Mouse (Mus musculus) midbrain, embryonic 14.5 days (tissue): ENCODE measurements around the gene Tcp11. TPM values are rescaled to one million over a fixed set of nuclear protein-coding genes. Genes with fewer than 3 reads are reported as not detected.

Source experiments
- ATAC-seq: fragments of 200-750 bp; cut with Nextera tagmentation; 2 replicates; pipeline ENCODE4 v1.8.0; 2017; ENCODE audit warnings: moderate number of reproducible peaks, moderate library complexity; ENCODE audit not compliant: low FRiP score, low TSS enrichment
- DNase-seq: peaks from one replicate; pipeline ENCODE4 v3.0.0-alpha.2; 2015
- H3K27ac ChIP-seq: fragments of 300-500 bp; sonication (generic); replicated peaks from 2 replicates; pipeline ENCODE4 v1.5.1; 2014; ENCODE audit warnings: mild to moderate bottlenecking, low read depth, low read length, moderate library complexity
- H3K27me3 ChIP-seq: fragments of 300-500 bp; sonication (generic); 2 replicates; pipeline ENCODE4 v1.6.1; 2014; ENCODE audit warnings: low read length, control low read depth, mixed read lengths; ENCODE audit not compliant: control insufficient read depth, insufficient read depth
- H3K36me3 ChIP-seq: fragments of 300-500 bp; sonication (generic); 2 replicates; pipeline ENCODE4 v1.6.1; 2014; ENCODE audit warnings: low read length, control low read depth; ENCODE audit not compliant: control insufficient read depth, insufficient read depth
- H3K4me1 ChIP-seq: fragments of 300-500 bp; sonication (generic); 2 replicates; pipeline ENCODE4 v1.6.1; 2014; ENCODE audit warnings: mild to moderate bottlenecking, antibody characterized with exemption, low read length, control low read depth; ENCODE audit not compliant: control insufficient read depth, insufficient read depth
- H3K4me2 ChIP-seq: fragments of 300-500 bp; sonication (generic); 2 replicates; pipeline ENCODE4 v1.6.1; 2014; ENCODE audit warnings: mild to moderate bottlenecking, low read length, moderate library complexity
- H3K4me3 ChIP-seq: fragments of 300-500 bp; sonication (generic); replicated peaks from 2 replicates; pipeline ENCODE4 v1.5.1; 2014; ENCODE audit warnings: low read depth, low read length
- H3K9ac ChIP-seq: fragments of 300-500 bp; sonication (generic); replicated peaks from 2 replicates; pipeline ENCODE4 v1.6.1; 2014; ENCODE audit warnings: mild to moderate bottlenecking, low read length, moderate library complexity
- H3K9me3 ChIP-seq: fragments of 300-500 bp; sonication (generic); 2 replicates; pipeline ENCODE4 v1.6.1; 2016; ENCODE audit warnings: low read length, control low read depth, mixed read lengths; ENCODE audit not compliant: control insufficient read depth
- WGBS: fragments of 180-500 bp; shearing (Covaris S2); extraction: QIAGEN DNeasy Blood & Tissue Kit; methylation state at CpG from one replicate; pipeline ENCODE4 v1.1.7; 2014; 5-methylcytosine and 5-hydroxymethylcytosine counted together
- polyA plus RNA-seq: library from polyadenylated mRNA; unstranded; fragments of >200 nt; fragmentation: Nextera tagmentation; extraction: Ambion mirVana; gene quantifications from 2 replicates; pipeline ENCODE4 v1.2.1, GENCODE M21; 2014

The Tcp11 gene
- polyA plus RNA-seq, 1 experiment from 2014 or later: 0.88 TPM

DNA sequence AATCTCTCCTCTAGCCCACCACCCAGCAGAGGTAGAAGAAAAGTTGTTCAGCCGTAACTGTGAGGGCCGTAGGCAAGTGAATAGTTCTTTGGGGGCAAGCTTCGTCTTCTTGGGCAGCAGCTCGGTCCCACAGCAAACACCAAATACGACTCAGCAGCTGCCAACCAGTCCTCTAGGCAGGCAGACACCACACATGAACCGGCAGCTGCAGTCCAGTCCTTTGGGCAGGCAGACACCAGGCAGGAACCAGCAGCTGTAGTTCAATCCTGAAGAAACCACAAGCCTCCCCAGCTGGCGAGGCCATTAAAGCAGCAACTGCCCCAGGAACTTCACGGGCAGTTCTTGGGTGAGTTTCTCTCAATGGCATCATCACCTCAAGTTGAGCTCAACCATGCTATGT is 31.8 kb upstream of the Tcp11 start:
- no peaks in the 10 kb centered on the region for H3K4me1 ChIP-seq
- 87% methylated on average over 8 of the region's 8 CpGs for WGBS
- no peak overlapping the region for H3K27ac ChIP-seq
- ATAC-seq (no peak), DNase-seq (no peak)
- H3K4me3 ChIP-seq: no peak overlapping the region
- no peak overlapping the region for H3K9ac ChIP-seq
- H3K9me3 ChIP-seq: no peaks in the 10 kb centered on the region
- no peaks in the 10 kb centered on the region for H3K36me3 ChIP-seq
- no peaks in the 10 kb centered on the region for H3K27me3 ChIP-seq
- no peak overlapping the region for H3K4me2 ChIP-seq

DNA sequence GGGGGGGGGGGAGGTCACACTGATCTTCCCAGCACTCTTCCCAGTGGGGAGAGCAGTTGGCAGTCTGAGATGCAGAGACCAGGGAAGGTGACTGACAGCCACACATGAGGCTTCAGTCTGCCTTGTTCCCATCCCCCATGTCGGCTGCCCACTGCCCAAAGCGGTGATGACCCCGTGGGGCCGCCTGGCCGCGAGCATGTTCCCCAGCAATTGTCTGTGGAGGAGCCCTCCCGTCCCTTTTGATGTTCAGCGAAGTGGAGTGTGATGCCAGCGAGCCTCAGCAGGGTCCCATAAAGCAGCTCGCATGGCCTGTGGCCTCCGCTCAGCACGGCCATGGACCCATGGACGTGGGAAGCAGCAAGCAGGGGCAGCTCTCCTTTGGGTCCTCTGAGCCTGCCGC is 26.8 kb upstream of the Tcp11 start:
- ATAC-seq (no peak), DNase-seq (no peak)
- Histone ChIP-seq H3K4me1 (peaks cover 1% of the 10 kb centered on the region; the same call in 1 of the 2 replicates), H3K36me3 (no peaks in the 10 kb centered on the region), H3K27ac (no peak overlapping the region), H3K9ac (0 out of 2 replicates have a peak overlapping the region, but pooled peaks have one; percentile 9), H3K27me3 (no peaks in the 10 kb centered on the region), H3K9me3 (no peaks in the 10 kb centered on the region), H3K4me2 (no peak overlapping the region), H3K4me3 (no peak overlapping the region)
- 8% methylated on average over 14 of the region's 14 CpGs for WGBS

DNA sequence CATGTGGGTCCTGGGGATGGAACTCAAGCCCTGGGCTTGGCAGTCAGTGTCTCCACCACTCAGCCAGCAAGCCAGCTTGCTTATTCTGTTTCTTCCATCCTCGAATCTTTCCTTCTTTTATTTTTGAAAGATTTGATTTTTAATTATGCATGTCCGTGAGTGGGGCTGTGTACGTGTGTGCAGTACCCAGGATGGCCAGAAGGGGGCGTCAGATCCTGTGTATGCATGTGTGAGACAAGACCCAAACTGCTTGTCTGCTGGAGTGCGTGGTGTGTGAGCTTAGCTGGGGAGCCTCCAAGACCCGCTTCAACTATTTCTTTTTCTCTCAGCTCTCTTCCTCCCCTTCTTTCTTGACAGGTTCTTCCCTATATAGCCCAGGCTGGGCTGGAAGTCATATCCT is 25.9 kb upstream of the Tcp11 start:
- Histone ChIP-seq H3K9me3 (no peaks in the 10 kb centered on the region), H3K27me3 (no peaks in the 10 kb centered on the region), H3K9ac (no peak overlapping the region), H3K4me1 (peaks cover 11% of the 10 kb centered on the region; the same call in 1 of the 2 replicates), H3K27ac (no peak overlapping the region), H3K36me3 (no peaks in the 10 kb centered on the region), H3K4me2 (no peak overlapping the region), H3K4me3 (no peak overlapping the region)
- ATAC-seq (no peak), DNase-seq (no peak)
- 84% methylated on average over 6 of the region's 6 CpGs for WGBS

DNA sequence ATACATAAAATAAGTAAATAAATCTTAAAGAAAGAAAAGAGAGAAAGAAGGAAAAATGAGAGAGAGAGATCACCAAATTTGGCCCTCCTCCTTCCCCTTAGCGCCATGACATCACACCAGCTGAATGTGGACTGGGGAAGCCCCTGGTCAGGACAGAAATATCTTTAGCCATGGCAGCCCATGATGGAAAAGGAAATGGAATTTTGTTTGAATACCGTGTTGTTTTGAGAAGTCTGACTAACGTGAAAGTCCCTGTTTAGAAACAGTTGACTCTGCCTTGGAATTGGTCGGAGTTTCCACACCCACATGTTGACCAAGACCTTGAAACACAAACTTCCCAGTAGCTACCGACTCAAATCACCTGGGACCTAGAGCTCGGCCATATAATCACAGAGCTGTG is 24.0 kb upstream of the Tcp11 start:
- ATAC-seq (no peak), DNase-seq (no peak)
- Histone ChIP-seq H3K4me3 (no peak overlapping the region), H3K4me2 (no peak overlapping the region), H3K27me3 (no peaks in the 10 kb centered on the region), H3K36me3 (no peaks in the 10 kb centered on the region), H3K9ac (no peak overlapping the region), H3K4me1 (peaks cover 12% of the 10 kb centered on the region; the same call in 1 of the 2 replicates), H3K9me3 (no peaks in the 10 kb centered on the region), H3K27ac (no peak overlapping the region)
- 93% methylated on average over 6 of the region's 6 CpGs for whole genome bisulfite sequencing

DNA sequence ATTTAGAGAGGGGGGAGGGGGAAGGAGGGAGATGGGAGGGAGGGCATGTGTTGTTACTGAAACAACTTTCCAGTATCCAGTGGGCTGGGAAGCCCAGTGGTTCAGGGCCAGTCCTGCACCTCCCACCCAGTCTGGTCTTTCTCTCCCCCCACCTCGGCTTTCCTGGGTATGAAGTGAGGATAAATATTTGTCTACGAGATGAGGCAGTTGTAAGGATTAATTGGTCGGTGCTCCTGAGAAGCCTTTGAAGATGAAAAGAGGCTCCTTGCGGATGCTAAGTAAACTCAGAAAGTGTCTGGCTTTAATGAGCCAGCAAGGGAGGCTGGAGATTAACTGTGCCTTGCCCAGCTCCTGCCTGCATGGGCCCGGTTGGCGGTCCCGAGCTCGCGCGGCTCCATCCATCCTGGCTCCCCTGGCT is 21.5 kb upstream of the Tcp11 start:
- DNase-seq (peak; percentile 65), ATAC-seq (no peak)
- H3K4me3 ChIP-seq: no peak overlapping the region
- H3K27ac ChIP-seq: peak overlapping the region; percentile 60
- no peaks in the 10 kb centered on the region for H3K27me3 ChIP-seq
- WGBS: 8% methylated on average over 10 of the region's 10 CpGs
- no peak overlapping the region for H3K9ac ChIP-seq
- no peaks in the 10 kb centered on the region for H3K36me3 ChIP-seq
- no peak overlapping the region for H3K4me2 ChIP-seq
- no peaks in the 10 kb centered on the region for H3K9me3 ChIP-seq
- peaks cover 12% of the 10 kb centered on the region; the same call in 1 of the 2 replicates for H3K4me1 ChIP-seq

DNA sequence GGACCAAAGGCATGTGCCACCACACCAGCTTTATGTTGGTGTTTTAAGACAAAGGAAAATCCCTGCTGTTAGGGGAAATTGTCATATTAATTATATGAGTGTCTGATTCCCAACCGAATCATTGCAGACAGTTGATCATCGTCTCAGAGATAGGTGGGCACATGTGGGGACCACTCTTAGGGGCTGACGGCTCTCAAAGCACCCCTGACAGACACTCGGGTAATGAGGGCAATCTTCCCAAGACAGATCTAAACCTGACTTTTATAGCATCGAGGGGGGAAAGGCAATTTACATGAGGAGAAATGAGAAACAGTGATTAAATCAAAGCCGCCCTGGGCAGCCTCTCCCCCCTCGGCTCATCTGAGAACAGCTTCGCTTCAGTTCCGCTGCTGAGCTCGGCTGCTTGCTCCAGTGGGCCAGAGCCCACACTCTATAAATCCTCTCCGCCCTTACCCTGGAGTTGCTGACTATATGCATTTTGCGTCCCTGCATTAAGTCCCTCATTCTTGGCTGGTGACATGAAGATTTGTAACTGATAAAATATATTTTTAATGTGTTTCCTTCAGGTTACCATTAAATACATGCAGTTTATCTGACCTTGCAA is 20.9 kb upstream of the Tcp11 start:
- Histone ChIP-seq H3K9ac (no peak overlapping the region), H3K27ac (peak overlapping the region; percentile 60), H3K36me3 (no peaks in the 10 kb centered on the region), H3K4me3 (no peak overlapping the region), H3K27me3 (no peaks in the 10 kb centered on the region), H3K4me2 (no peak overlapping the region), H3K4me1 (peaks cover 12% of the 10 kb centered on the region; the same call in 1 of the 2 replicates), H3K9me3 (no peaks in the 10 kb centered on the region)
- no peak for ATAC-seq
- peak; percentile 68 for DNase-seq
- 23% methylated on average over 12 of the region's 12 CpGs for WGBS

DNA sequence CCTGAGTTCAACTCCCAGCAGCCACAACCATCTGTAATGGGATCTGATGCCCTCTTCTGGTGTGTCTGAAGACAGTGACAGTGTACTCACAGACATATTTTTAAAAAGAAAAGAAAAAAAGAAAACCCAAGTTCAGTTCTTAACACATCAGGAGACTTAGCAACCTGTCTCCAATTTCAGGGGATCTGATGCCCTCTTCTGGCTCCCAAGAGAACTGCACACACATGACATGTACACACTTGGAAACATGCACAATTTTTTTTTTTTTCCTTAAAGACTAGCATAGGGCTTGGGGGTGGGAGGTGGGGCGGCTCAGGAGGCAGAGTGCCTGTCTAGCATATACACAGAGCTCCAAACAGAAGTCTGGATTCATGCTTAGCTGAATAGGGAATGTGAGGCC is 20.2 kb upstream of the Tcp11 start:
- Histone ChIP-seq H3K4me2 (no peak overlapping the region), H3K4me3 (no peak overlapping the region), H3K4me1 (peaks cover 12% of the 10 kb centered on the region; the same call in 1 of the 2 replicates), H3K27me3 (no peaks in the 10 kb centered on the region), H3K36me3 (no peaks in the 10 kb centered on the region), H3K27ac (peak overlapping the region; percentile 60; the same call in 1 of the 2 replicates), H3K9me3 (no peaks in the 10 kb centered on the region), H3K9ac (no peak overlapping the region)
- ATAC-seq (no peak), DNase-seq (no peak)
- 90% methylated on average over 1 of the region's 1 CpGs for WGBS

DNA sequence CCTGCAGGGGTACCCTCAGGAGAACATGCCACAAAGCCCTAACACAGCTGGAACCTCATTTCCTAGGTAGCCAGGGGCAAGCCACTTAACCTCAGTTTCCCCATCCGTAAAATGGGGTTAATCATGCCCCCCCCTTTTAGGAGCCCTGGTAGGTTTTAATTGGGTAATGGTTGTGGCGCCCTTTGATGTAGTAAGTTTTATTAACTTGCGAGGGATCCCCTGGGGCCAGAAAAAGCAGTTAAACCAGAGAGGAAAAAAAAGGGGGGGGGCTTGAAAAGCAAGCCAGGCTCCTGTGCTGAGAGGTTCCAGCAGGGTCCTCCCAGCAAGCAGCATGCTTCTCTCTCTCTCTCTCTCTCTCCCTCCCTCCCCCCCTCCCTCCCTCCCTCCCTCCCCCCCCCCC is 18.6 kb upstream of the Tcp11 start:
- H3K4me1 ChIP-seq: peaks cover 12% of the 10 kb centered on the region; the same call in 1 of the 2 replicates
- H3K4me2 ChIP-seq: no peak overlapping the region
- H3K4me3 ChIP-seq: no peak overlapping the region
- no peak overlapping the region for H3K9ac ChIP-seq
- ATAC-seq (no peak), DNase-seq (no peak)
- WGBS: 65% methylated on average over 3 of the region's 3 CpGs
- no peaks in the 10 kb centered on the region for H3K9me3 ChIP-seq
- no peaks in the 10 kb centered on the region for H3K27me3 ChIP-seq
- no peaks in the 10 kb centered on the region for H3K36me3 ChIP-seq
- no peak overlapping the region for H3K27ac ChIP-seq

DNA sequence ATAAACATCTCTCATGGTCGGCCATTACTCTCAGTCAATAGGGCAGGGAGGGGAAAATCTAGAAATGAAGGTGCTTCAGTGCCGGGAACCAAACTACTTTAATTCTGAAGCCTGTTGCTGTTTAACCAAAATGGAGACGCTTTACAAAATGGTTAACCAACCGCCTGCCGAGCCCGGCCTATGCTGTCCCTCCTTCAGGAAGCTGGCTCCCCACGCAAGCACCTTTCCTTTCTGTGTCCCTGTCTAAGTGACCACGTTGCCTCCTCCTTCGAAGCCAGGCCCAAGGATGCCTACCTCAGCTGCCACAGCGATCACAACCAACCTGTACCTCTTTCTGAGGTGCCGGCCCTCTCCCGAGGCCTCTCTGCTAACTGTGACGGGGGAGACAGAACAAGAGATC is 16.9 kb upstream of the Tcp11 start:
- Histone ChIP-seq H3K4me3 (no peak overlapping the region), H3K9me3 (0 out of 2 replicates have a peak, but pooled peaks cover 2% of the 10 kb centered on the region), H3K36me3 (no peaks in the 10 kb centered on the region), H3K4me2 (no peak overlapping the region), H3K27me3 (no peaks in the 10 kb centered on the region), H3K4me1 (peaks cover 11% of the 10 kb centered on the region; the same call in 1 of the 2 replicates), H3K27ac (no peak overlapping the region), H3K9ac (no peak overlapping the region)
- WGBS: 92% methylated on average over 13 of the region's 13 CpGs
- DNase-seq (no peak), ATAC-seq (no peak)
